Mouse (Mus musculus) kidney, postnatal 0 days (tissue): ENCODE measurements around the gene Mtf1. TPM values are rescaled to one million over a fixed set of nuclear protein-coding genes. Genes with fewer than 3 reads are reported as not detected.

Source experiments
- ATAC-seq: fragments of 200-750 bp; cut with Nextera tagmentation; replicated peaks from 2 replicates; pipeline ENCODE4 v1.8.0; 2017; ENCODE audit warnings: low read depth, moderate number of reproducible peaks, moderate TSS enrichment, moderate library complexity; ENCODE audit not compliant: low FRiP score
- DNase-seq: peaks from one replicate; pipeline ENCODE4 v3.0.0-alpha.2; 2016; ENCODE audit warnings: low spot score
- H3K27ac ChIP-seq: fragments of 300-500 bp; sonication (generic); 2 replicates; pipeline ENCODE4 v1.5.1; 2014; ENCODE audit warnings: mild to moderate bottlenecking
- H3K27me3 ChIP-seq: fragments of 300-500 bp; sonication (generic); 2 replicates; pipeline ENCODE4 v1.6.1; 2014; ENCODE audit warnings: low read length, mixed read lengths; ENCODE audit not compliant: insufficient read depth
- H3K36me3 ChIP-seq: fragments of 300-500 bp; sonication (generic); 2 replicates; pipeline ENCODE4 v1.6.1; 2014; ENCODE audit warnings: low read length, mixed read lengths; ENCODE audit not compliant: insufficient read depth
- H3K4me1 ChIP-seq: fragments of 300-500 bp; sonication (generic); replicated peaks from 2 replicates; pipeline ENCODE4 v1.6.1; 2014; ENCODE audit warnings: antibody characterized with exemption, low read length, mixed read lengths; ENCODE audit not compliant: insufficient read depth
- H3K4me2 ChIP-seq: fragments of 300-500 bp; sonication (generic); 2 replicates; pipeline ENCODE4 v1.6.1; 2014; ENCODE audit warnings: mild to moderate bottlenecking, low read length, moderate library complexity, mixed read lengths
- H3K4me3 ChIP-seq: fragments of 300-500 bp; sonication (generic); replicated peaks from 2 replicates; pipeline ENCODE4 v1.5.1; 2014; ENCODE audit warnings: low read depth, low read length
- H3K9ac ChIP-seq: fragments of 300-500 bp; sonication (generic); 2 replicates; pipeline ENCODE4 v1.6.1; 2014; ENCODE audit warnings: low read depth, low read length
- H3K9me3 ChIP-seq: fragments of 300-500 bp; sonication (generic); replicated peaks from 2 replicates; pipeline ENCODE4 v1.6.1; 2016; ENCODE audit warnings: low read length, inconsistent platforms, mixed read lengths
- CTCF ChIP-seq: IDR thresholded peaks from 2 replicates; pipeline ENCODE4 v1.5.1; 2016; ENCODE audit warnings: antibody characterized with exemption, low read depth, mild to moderate bottlenecking, moderate library complexity
- WGBS: fragments of 180-500 bp; shearing (Covaris S2); extraction: QIAGEN DNeasy Blood & Tissue Kit; methylation state at CpG from one replicate; pipeline ENCODE4 v1.1.7; 2014; 5-methylcytosine and 5-hydroxymethylcytosine counted together
- polyA plus RNA-seq: library from polyadenylated mRNA; unstranded; fragments of >200 nt; fragmentation: Nextera tagmentation; extraction: Ambion mirVana; gene quantifications from 2 replicates; pipeline ENCODE4 v1.2.1, GENCODE M21; 2015

Mtf1 gene
- polyA plus RNA-seq, 1 experiment from 2014 or later: 14.8 TPM

DNA sequence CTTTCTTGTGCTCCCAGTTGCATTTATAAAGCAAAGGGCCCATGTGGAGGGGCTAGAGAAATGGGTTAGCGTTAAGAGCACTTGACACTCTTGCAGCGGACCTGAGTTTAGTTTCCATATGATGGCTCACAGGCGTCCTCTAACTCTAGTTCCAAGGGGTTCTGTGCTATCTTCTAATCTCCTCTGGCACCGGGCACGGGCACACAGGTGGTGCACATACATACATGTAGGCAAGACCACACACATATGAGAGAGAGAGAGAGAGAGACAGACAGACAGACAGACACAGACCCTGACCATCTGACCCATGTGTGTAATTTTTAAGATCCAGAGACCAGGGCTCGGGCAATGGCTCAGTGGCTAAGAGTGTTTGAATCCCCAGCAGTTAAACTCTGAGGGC is 27.9 kb upstream of the Mtf1 start:
- no peak overlapping the region for H3K9ac ChIP-seq
- ATAC-seq: no peak
- no peak for DNase-seq
- 89% methylated on average over 6 of the region's 6 CpGs for WGBS
- H3K36me3 ChIP-seq: no peaks in the 10 kb centered on the region
- no peak for TF ChIP-seq CTCF
- no peaks in the 10 kb centered on the region for H3K27me3 ChIP-seq
- H3K27ac ChIP-seq: no peak overlapping the region
- H3K4me1 ChIP-seq: no peaks in the 10 kb centered on the region
- H3K4me2 ChIP-seq: no peak overlapping the region
- no peaks in the 10 kb centered on the region for H3K9me3 ChIP-seq
- H3K4me3 ChIP-seq: no peak overlapping the region

DNA sequence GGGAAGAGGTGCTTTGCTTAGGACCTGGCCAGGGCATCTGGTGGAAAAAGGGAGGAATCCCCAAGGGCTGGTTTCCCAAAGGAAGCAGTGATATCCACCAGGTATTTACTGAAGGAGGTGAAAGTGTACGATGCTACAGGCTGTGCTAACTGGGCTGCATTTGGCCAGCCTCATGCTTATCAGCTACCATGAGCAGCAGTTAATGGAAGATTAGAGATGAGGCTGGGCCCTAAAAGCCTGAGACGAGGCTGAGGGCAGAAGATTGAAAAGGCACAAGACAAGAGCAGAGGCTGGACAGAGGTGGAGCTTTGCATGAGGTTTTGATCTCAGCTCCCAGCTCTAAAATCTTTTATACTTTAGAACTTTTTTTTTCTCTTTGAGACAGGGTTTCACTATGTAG is 27.5 kb upstream of the Mtf1 start:
- no peaks in the 10 kb centered on the region for H3K9me3 ChIP-seq
- H3K27ac ChIP-seq: no peak overlapping the region
- no peak overlapping the region for H3K9ac ChIP-seq
- 72% methylated on average over 2 of the region's 2 CpGs for WGBS
- H3K4me1 ChIP-seq: no peaks in the 10 kb centered on the region
- no peaks in the 10 kb centered on the region for H3K27me3 ChIP-seq
- DNase-seq (no peak), ATAC-seq (no peak)
- H3K36me3 ChIP-seq: no peaks in the 10 kb centered on the region
- no peak overlapping the region for H3K4me3 ChIP-seq
- TF ChIP-seq CTCF: no peak
- H3K4me2 ChIP-seq: no peak overlapping the region

DNA sequence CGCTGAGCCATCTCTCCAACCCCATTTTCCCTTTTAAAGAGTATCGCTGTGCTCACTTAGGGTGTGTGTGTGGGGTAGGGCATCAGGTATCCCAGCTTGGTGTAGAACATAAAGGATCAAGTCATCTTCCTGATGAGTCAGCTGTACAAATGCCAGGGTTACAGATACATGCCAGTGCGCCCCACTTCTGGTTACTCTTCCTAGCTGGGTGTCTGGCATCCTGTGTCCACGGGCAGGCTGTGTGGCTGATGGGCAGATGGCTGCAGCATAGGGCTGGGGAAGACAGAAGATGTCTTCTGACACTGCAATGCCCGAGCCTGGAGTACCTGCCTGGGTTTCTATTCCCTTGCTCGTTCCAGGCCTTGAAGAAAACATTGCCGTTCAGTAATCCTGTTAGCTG is 20.5 kb upstream of the Mtf1 start:
- TF ChIP-seq CTCF: no peak
- H3K4me3 ChIP-seq: no peak overlapping the region
- no peaks in the 10 kb centered on the region for H3K27me3 ChIP-seq
- H3K9me3 ChIP-seq: no peaks in the 10 kb centered on the region
- H3K9ac ChIP-seq: no peak overlapping the region
- WGBS: 92% methylated on average over 7 of the region's 7 CpGs
- H3K36me3 ChIP-seq: peaks cover 17% of the 10 kb centered on the region; the same call in 1 of the 2 replicates
- H3K4me1 ChIP-seq: no peaks in the 10 kb centered on the region
- DNase-seq: no peak
- H3K27ac ChIP-seq: no peak overlapping the region
- H3K4me2 ChIP-seq: no peak overlapping the region
- no peak for ATAC-seq

DNA sequence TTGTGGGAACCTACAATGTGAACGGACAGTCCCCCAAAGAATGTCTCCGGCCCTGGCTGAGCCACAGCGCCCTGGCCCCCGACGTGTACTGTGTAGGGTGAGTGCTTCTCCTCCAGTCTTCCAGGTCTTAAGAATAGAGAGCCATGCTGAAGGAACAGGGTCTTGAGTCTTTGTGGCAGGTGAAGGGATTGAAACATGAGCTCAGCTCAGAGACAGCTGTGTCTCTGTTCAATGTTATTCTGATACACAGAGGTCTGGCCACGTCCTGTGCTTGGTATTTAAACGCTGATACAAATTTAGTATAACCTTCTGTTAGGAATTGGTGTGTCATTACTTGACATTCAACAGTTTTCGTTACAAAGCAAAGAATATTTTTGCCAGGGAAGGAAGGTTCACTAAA is 19.5 kb upstream of the Mtf1 start:
- no peaks in the 10 kb centered on the region for H3K4me1 ChIP-seq
- no peak for ATAC-seq
- no peak for DNase-seq
- H3K27me3 ChIP-seq: no peaks in the 10 kb centered on the region
- no peak overlapping the region for H3K9ac ChIP-seq
- no peaks in the 10 kb centered on the region for H3K9me3 ChIP-seq
- TF ChIP-seq CTCF: no peak
- H3K27ac ChIP-seq: no peak overlapping the region
- WGBS: 92% methylated on average over 8 of the region's 8 CpGs
- H3K36me3 ChIP-seq: peaks cover 23% of the 10 kb centered on the region; the same call in 1 of the 2 replicates
- no peak overlapping the region for H3K4me2 ChIP-seq
- no peak overlapping the region for H3K4me3 ChIP-seq

DNA sequence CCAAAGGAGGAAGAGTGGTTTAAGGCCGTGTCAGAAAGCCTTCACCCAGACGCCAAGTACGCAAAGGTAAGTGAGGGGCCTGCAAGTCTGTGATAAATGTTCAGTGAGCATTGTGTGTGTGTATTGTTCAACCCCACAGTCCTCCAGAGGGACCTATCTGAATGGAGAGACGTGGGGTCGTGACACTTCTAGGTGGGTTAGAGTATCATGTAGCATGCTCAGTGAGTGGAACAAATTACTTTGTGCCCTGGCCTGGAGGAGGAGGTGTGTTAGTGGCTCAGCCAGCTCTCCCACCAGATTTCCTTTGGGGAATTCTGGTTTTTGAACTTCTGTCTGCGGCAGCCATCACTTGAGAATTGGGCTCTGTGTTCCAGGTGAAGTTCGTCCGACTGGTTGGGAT is 18.0 kb upstream of the Mtf1 start:
- ATAC-seq (no peak), DNase-seq (peak; percentile 67)
- TF ChIP-seq CTCF: no peak
- Histone ChIP-seq H3K4me1 (no peaks in the 10 kb centered on the region), H3K27ac (no peak overlapping the region), H3K4me3 (no peak overlapping the region), H3K4me2 (no peak overlapping the region), H3K27me3 (no peaks in the 10 kb centered on the region), H3K9ac (no peak overlapping the region), H3K9me3 (no peaks in the 10 kb centered on the region), H3K36me3 (peaks cover 26% of the 10 kb centered on the region)
- WGBS: 48% methylated on average over 8 of the region's 8 CpGs

DNA sequence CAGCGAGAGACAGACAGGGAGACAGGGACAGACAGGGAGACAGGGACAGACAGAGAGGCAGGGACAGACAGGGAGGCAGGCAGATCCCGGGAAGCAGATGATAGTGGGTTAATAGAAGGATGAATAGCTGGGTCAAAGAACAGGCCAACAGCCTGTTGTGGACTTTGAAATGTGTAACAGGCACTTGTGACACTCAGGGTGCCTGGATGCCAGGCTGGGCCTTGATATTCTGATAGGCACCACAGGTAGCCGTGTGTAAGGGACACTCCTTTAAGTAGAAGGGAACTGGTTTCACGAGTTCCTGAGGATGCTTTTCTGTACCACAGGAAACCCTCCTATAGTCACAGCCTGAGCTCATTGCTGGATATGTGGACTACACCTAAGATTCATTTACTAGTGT is 11.9 kb upstream of the Mtf1 start:
- 72% methylated on average over 4 of the region's 4 CpGs for WGBS
- ATAC-seq: no peak

DNA sequence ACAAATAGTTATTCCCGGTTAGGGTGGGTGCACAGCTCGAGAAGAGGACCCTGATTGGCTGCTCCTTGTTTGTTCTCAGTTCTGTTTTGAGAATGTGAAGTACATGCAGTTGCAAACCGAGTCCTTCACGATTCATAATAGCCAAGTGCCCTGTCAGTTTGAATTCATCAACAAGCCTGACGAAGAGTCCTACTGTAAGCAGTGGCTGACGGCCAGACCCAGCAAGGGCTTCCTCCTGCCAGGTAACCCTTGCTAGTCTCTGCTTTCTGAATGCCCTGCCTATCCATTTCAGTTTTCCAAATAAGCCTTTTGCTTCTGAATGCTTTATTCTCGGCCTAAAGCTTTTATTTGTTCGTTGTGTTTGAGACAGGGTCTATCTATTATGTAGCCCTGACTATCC is 9.8 kb upstream of the Mtf1 start:
- Histone ChIP-seq H3K4me3 (no peak overlapping the region), H3K4me1 (no peaks in the 10 kb centered on the region), H3K27ac (no peak overlapping the region), H3K9ac (no peak overlapping the region), H3K36me3 (peaks cover 59% of the 10 kb centered on the region), H3K4me2 (no peak overlapping the region), H3K9me3 (no peaks in the 10 kb centered on the region), H3K27me3 (no peaks in the 10 kb centered on the region)
- ATAC-seq (no peak), DNase-seq (no peak)
- 89% methylated on average over 8 of the region's 8 CpGs for WGBS
- TF ChIP-seq CTCF: no peak

More for the DNA sequence above, 11.9 kb upstream of the Mtf1 start:
- no peak overlapping the region for H3K4me2 ChIP-seq
- H3K9me3 ChIP-seq: no peaks in the 10 kb centered on the region
- peaks cover 67% of the 10 kb centered on the region for H3K36me3 ChIP-seq
- DNase-seq: no peak
- H3K27ac ChIP-seq: no peak overlapping the region
- H3K9ac ChIP-seq: no peak overlapping the region
- no peaks in the 10 kb centered on the region for H3K4me1 ChIP-seq
- no peak for TF ChIP-seq CTCF
- no peaks in the 10 kb centered on the region for H3K27me3 ChIP-seq
- H3K4me3 ChIP-seq: no peak overlapping the region
